Mouse (Mus musculus) heart, adult 2 months (tissue): ENCODE results near the gene Apod.

Experiments used
- CTCF ChIP-seq: fragments of 200-600 bp; IDR thresholded peaks from 2 replicates; pipeline ENCODE4 v1.8.1; 2022; ENCODE audit warnings: antibody characterized with exemption, mild to moderate bottlenecking, moderate library complexity
- EP300 ChIP-seq: fragments of 200-500 bp; IDR thresholded peaks from 2 replicates; pipeline ENCODE4 v1.6.1; 2011; ENCODE audit warnings: low read depth, low read length, control low read depth; ENCODE audit not compliant: insufficient read depth
- POLR2A ChIP-seq: fragments of 200-500 bp; IDR thresholded peaks from 2 replicates; pipeline ENCODE4 v1.6.1; 2011; ENCODE audit warnings: mild to moderate bottlenecking, low read depth, low read length, control low read depth; ENCODE audit not compliant: insufficient read depth

DNA sequence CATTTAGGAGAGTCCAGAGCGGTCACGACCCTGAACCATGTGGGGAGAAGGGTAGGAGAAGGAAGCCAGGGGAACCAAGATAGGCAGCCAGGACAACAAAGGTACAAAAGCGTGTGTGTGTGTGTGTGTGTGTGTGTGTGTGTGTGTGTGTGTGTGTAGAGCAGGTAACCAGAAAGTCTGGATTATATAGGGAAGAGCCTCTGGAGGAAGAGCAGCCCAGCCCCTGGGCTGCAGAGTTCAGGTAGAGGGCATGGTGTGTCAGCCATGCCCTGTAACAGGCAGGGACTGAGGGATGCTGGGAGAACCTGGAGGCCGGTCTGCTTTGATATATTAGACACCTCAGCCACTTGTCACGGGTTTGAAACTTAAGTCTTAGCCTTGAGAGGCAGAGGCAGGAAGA, 44.9 kb upstream of the Apod start:
- TF ChIP-seq CTCF, result no peak
- no peak for TF ChIP-seq POLR2A
- no peak for TF ChIP-seq EP300
